Mouse (Mus musculus): ENCODE data around the gene Krtap1-4. TPM values are rescaled to one million over a fixed set of nuclear protein-coding genes. Genes with fewer than 3 reads are reported as not detected.

Krtap1-4 gene
- total and polyA plus RNA-seq, 2 experiments, result not detected

GRCm38 (mm10) chr11:99539721-99540120 lies 43.7 kb downstream of the Krtap1-4 start:
- Histone ChIP-seq H3K79me2 (ENCODE audit: control insufficient read depth, insufficient read depth, low read length) (no peaks in the 10 kb centered on the region), H3K27ac (replicated peaks; ENCODE audit: insufficient read depth, low read depth, low read length) (no peak overlapping the region), H3K4me3 (ENCODE audit: insufficient read depth, low read depth, low read length) (no peak overlapping the region), H3K36me3 (ENCODE audit: control insufficient read depth, insufficient read depth, low read length) (no peaks in the 10 kb centered on the region), H3K4me1 (ENCODE audit: control insufficient read depth, insufficient read depth, low read length) (no peaks in the 10 kb centered on the region), H3K9ac (ENCODE audit: low read depth, low read length) (no peak overlapping the region), H3K27me3 (ENCODE audit: control insufficient read depth, insufficient read depth, low read length) (0 out of 2 replicates have a peak, but pooled peaks cover 3% of the 10 kb centered on the region)
- WGBS, result 71% methylated on average over 9 of the region's 9 CpGs
- no peak for DNase-seq (ENCODE audit: extremely low read depth, low read depth, low spot score)
- TF ChIP-seq POLR2A (IDR thresholded peaks at IDR 0.05; ENCODE audit: extremely low read depth, insufficient read depth, low read length) (no peak), CTCF (IDR thresholded peaks at IDR 0.05; ENCODE audit: low read depth, low read length) (no peak)

Other genes with a start within 250 kb of the Krtap1-4 start
Only the 30 nearest of the 36 such genes appear.
- gene Krt28, start 208.8 kb downstream of the Krtap1-4 start, total RNA-seq (2014; rRNA removed), result not detected in 2 replicates
- not detected in 2 replicates for gene Krt28, start 208.8 kb downstream of the Krtap1-4 start, polyA plus RNA-seq (2012; rRNA removed)
- gene Krt10, start 194.3 kb downstream of the Krtap1-4 start, total RNA-seq (2014; rRNA removed), result 0.37 and 0.87 TPM in 2 replicates
- gene Krt10, start 194.3 kb downstream of the Krtap1-4 start, polyA plus RNA-seq (2012; rRNA removed), result 0.29 and 0.76 TPM in 2 replicates
- not detected in 2 replicates for gene Krt12, start 161.4 kb downstream of the Krtap1-4 start, total RNA-seq (2014; rRNA removed)
- not detected in 2 replicates for gene Krt12, start 161.4 kb downstream of the Krtap1-4 start, polyA plus RNA-seq (2012; rRNA removed)
- gene Krt20, start 145.5 kb downstream of the Krtap1-4 start, total RNA-seq (2014; rRNA removed), result 0.09 TPM in 1 of 2 replicates, not detected in the other
- gene Krt20, start 145.5 kb downstream of the Krtap1-4 start, polyA plus RNA-seq (2012; rRNA removed), result 0.04 and 0.15 TPM in 2 replicates
- 4.0 and 6.4 TPM in 2 replicates for gene Krt23, start 90.5 kb downstream of the Krtap1-4 start, total RNA-seq (2014; rRNA removed)
- gene Krt23, start 90.5 kb downstream of the Krtap1-4 start, polyA plus RNA-seq (2012; rRNA removed), result 1.4 and 1.7 TPM in 2 replicates
- gene Krt39, start 62.3 kb downstream of the Krtap1-4 start, total RNA-seq (2014; rRNA removed), result not detected in 2 replicates
- gene Krt39, start 62.3 kb downstream of the Krtap1-4 start, polyA plus RNA-seq (2012; rRNA removed), result not detected in 2 replicates
- gene Krt40, start 40.5 kb downstream of the Krtap1-4 start, total RNA-seq (2014; rRNA removed), result not detected in 2 replicates
- gene Krt40, start 40.5 kb downstream of the Krtap1-4 start, polyA plus RNA-seq (2012; rRNA removed), result not detected in 2 replicates
- not detected in 2 replicates for gene Krtap3-3, start 32.8 kb downstream of the Krtap1-4 start, total RNA-seq (2014; rRNA removed)
- gene Krtap3-3, start 32.8 kb downstream of the Krtap1-4 start, polyA plus RNA-seq (2012; rRNA removed), result not detected in 2 replicates
- gene Krtap3-2, start 26.8 kb downstream of the Krtap1-4 start, total RNA-seq (2014; rRNA removed), result not detected in 2 replicates
- not detected in 2 replicates for gene Krtap3-2, start 26.8 kb downstream of the Krtap1-4 start, polyA plus RNA-seq (2012; rRNA removed)
- not detected in 2 replicates for gene Gm11939, start 24.2 kb downstream of the Krtap1-4 start, total RNA-seq (2014; rRNA removed)
- not detected in 2 replicates for gene Gm11939, start 24.2 kb downstream of the Krtap1-4 start, polyA plus RNA-seq (2012; rRNA removed)
- gene Krtap3-1, start 17.0 kb downstream of the Krtap1-4 start, total RNA-seq (2014; rRNA removed), result not detected in 2 replicates
- not detected in 2 replicates for gene Krtap3-1, start 17.0 kb downstream of the Krtap1-4 start, polyA plus RNA-seq (2012; rRNA removed)
- not detected in 2 replicates for gene Krtap1-5, start 2.6 kb downstream of the Krtap1-4 start, total RNA-seq (2014; rRNA removed)
- not detected in 2 replicates for gene Krtap1-5, start 2.6 kb downstream of the Krtap1-4 start, polyA plus RNA-seq (2012; rRNA removed)
- gene Krtap1-3, start 7.7 kb upstream of the Krtap1-4 start, total RNA-seq (2014; rRNA removed), result not detected in 2 replicates
- not detected in 2 replicates for gene Krtap1-3, start 7.7 kb upstream of the Krtap1-4 start, polyA plus RNA-seq (2012; rRNA removed)
- gene Krtap9-3, start 14.5 kb upstream of the Krtap1-4 start, total RNA-seq (2014; rRNA removed), result not detected in 2 replicates
- not detected in 2 replicates for gene Krtap9-3, start 14.5 kb upstream of the Krtap1-4 start, polyA plus RNA-seq (2012; rRNA removed)
- gene Gm11938, start 19.7 kb upstream of the Krtap1-4 start, total RNA-seq (2014; rRNA removed), result not detected in 2 replicates
- gene Gm11938, start 19.7 kb upstream of the Krtap1-4 start, polyA plus RNA-seq (2012; rRNA removed), result not detected in 2 replicates
- gene Gm11937, start 26.5 kb upstream of the Krtap1-4 start, total RNA-seq (2014; rRNA removed), result not detected in 2 replicates
- gene Gm11937, start 26.5 kb upstream of the Krtap1-4 start, polyA plus RNA-seq (2012; rRNA removed), result not detected in 2 replicates
- gene Krtap2-4, start 31.2 kb upstream of the Krtap1-4 start, total RNA-seq (2014; rRNA removed), result not detected in 2 replicates
- gene Krtap2-4, start 31.2 kb upstream of the Krtap1-4 start, polyA plus RNA-seq (2012; rRNA removed), result not detected in 2 replicates
- gene Gm11562, start 36.8 kb upstream of the Krtap1-4 start, total RNA-seq (2014; rRNA removed), result not detected in 2 replicates
- gene Gm11562, start 36.8 kb upstream of the Krtap1-4 start, polyA plus RNA-seq (2012; rRNA removed), result not detected in 2 replicates
- gene Krtap4-1, start 44.6 kb upstream of the Krtap1-4 start, total RNA-seq (2014; rRNA removed), result not detected in 2 replicates
- gene Krtap4-1, start 44.6 kb upstream of the Krtap1-4 start, polyA plus RNA-seq (2012; rRNA removed), result not detected in 2 replicates
- not detected in 2 replicates for gene Krtap4-2, start 51.4 kb upstream of the Krtap1-4 start, total RNA-seq (2014; rRNA removed)
- gene Krtap4-2, start 51.4 kb upstream of the Krtap1-4 start, polyA plus RNA-seq (2012; rRNA removed), result not detected in 2 replicates
- not detected in 2 replicates for gene Krtap4-7, start 60.4 kb upstream of the Krtap1-4 start, total RNA-seq (2014; rRNA removed)
- gene Krtap4-7, start 60.4 kb upstream of the Krtap1-4 start, polyA plus RNA-seq (2012; rRNA removed), result not detected in 2 replicates
- gene Gm11555, start 66.6 kb upstream of the Krtap1-4 start, total RNA-seq (2014; rRNA removed), result not detected in 2 replicates
- not detected in 2 replicates for gene Gm11555, start 66.6 kb upstream of the Krtap1-4 start, polyA plus RNA-seq (2012; rRNA removed)
- gene Gm11563, start 75.3 kb upstream of the Krtap1-4 start, total RNA-seq (2014; rRNA removed), result not detected in 2 replicates
- gene Gm11563, start 75.3 kb upstream of the Krtap1-4 start, polyA plus RNA-seq (2012; rRNA removed), result not detected in 2 replicates
- not detected in 2 replicates for gene Krtap4-6, start 82.3 kb upstream of the Krtap1-4 start, total RNA-seq (2014; rRNA removed)
- not detected in 2 replicates for gene Krtap4-6, start 82.3 kb upstream of the Krtap1-4 start, polyA plus RNA-seq (2012; rRNA removed)
- gene Gm14190, start 107.1 kb upstream of the Krtap1-4 start, total RNA-seq (2014; rRNA removed), result not detected in 2 replicates
- gene Gm14190, start 107.1 kb upstream of the Krtap1-4 start, polyA plus RNA-seq (2012; rRNA removed), result not detected in 2 replicates
- gene Gm14180, start 150.6 kb upstream of the Krtap1-4 start, total RNA-seq (2014; rRNA removed), result not detected in 2 replicates
- not detected in 2 replicates for gene Gm14180, start 150.6 kb upstream of the Krtap1-4 start, polyA plus RNA-seq (2012; rRNA removed)
- gene Gm11595, start 189.3 kb upstream of the Krtap1-4 start, total RNA-seq (2014; rRNA removed), result not detected in 2 replicates
- not detected in 2 replicates for gene Gm11595, start 189.3 kb upstream of the Krtap1-4 start, polyA plus RNA-seq (2012; rRNA removed)
- not detected in 2 replicates for gene Krtap4-8, start 197.1 kb upstream of the Krtap1-4 start, total RNA-seq (2014; rRNA removed)
- not detected in 2 replicates for gene Krtap4-8, start 197.1 kb upstream of the Krtap1-4 start, polyA plus RNA-seq (2012; rRNA removed)
- not detected in 2 replicates for gene Krtap4-9, start 201.5 kb upstream of the Krtap1-4 start, total RNA-seq (2014; rRNA removed)
- gene Krtap4-9, start 201.5 kb upstream of the Krtap1-4 start, polyA plus RNA-seq (2012; rRNA removed), result not detected in 2 replicates
- not detected in 2 replicates for gene Gm11596, start 209.8 kb upstream of the Krtap1-4 start, total RNA-seq (2014; rRNA removed)
- not detected in 2 replicates for gene Gm11596, start 209.8 kb upstream of the Krtap1-4 start, polyA plus RNA-seq (2012; rRNA removed)